Mouse (Mus musculus): ENCODE measurements around the gene Zfand2b.

GRCm38 (mm10) chr1:75216797-75217585, 48.5 kb downstream of the Zfand2b start:
- TF ChIP-seq USF1 (IDR thresholded peaks at IDR 0.05; ENCODE audit: low read depth) (no peak), E2F4 (IDR thresholded peaks at IDR 0.05; ENCODE audit: insufficient read depth) (no peak), POLR2A (IDR thresholded peaks at IDR 0.05; ENCODE audit: insufficient read length, low read depth) (no peak), TCF12 (IDR thresholded peaks at IDR 0.05; ENCODE audit: insufficient read depth, poor library complexity, severe bottlenecking) (no peak), CEBPB (IDR thresholded peaks at IDR 0.05; ENCODE audit: insufficient read depth, poor library complexity, severe bottlenecking) (no peak), MYOG (IDR thresholded peaks at IDR 0.05; ENCODE audit: control insufficient read depth in 1 of 3, insufficient read depth in 1 of 3, insufficient read length in 2 of 3, low read depth in 2 of 3) (no peak), MYOD1 (IDR thresholded peaks at IDR 0.05; ENCODE audit: control insufficient read depth in 1 of 3, insufficient read length in 2 of 3, low read depth in 2 of 3) (peak in 1 of 3 experiments; percentile 11)

Measured in myocyte (in vitro differentiated cells).